Mouse (Mus musculus) kidney, adult 18-20 months (tissue): ENCODE results near the gene Lyz2.
"Not testable (repeated sequence)": the region's sequence is repeated elsewhere in the genome, so short reads cannot be mapped to it uniquely, and the experiment has no call there.

Source experiments
- DNase-seq: peaks from one replicate; pipeline ENCODE4 v3.0.0; 2021

Gene Lyz2

GRCm38 (mm10) chr10:117284578-117285520, 2.7 kb upstream of the Lyz2 start:
- DNase-seq: no peak

- DNase-seq: no peak
Observed at GRCm38 (mm10) chr10:117283871-117284577, 1.9 kb upstream of the Lyz2 start.

GRCm38 (mm10) chr10:117283196-117283595, 1.1 kb upstream of the Lyz2 start:
- not testable (repeated sequence) for DNase-seq

- no peak for DNase-seq
Observed at GRCm38 (mm10) chr10:117282551-117282950, 430 bp upstream of the Lyz2 start.

- no peak for DNase-seq
Observed at GRCm38 (mm10) chr10:117281381-117281920, 670 bp downstream of the Lyz2 start.

- DNase-seq: no peak
Observed at GRCm38 (mm10) chr10:117280000-117280399, 2.1 kb downstream of the Lyz2 start.

- DNase-seq: not testable (repeated sequence)
Observed at GRCm38 (mm10) chr10:117278510-117278909, 3.6 kb downstream of the Lyz2 start.

GRCm38 (mm10) chr10:117277779-117278178, 4.3 kb downstream of the Lyz2 start:
- not testable (repeated sequence) for DNase-seq

GRCm38 (mm10) chr10:117275681-117276369, 6.3 kb downstream of the Lyz2 start:
- DNase-seq: no peak

GRCm38 (mm10) chr10:117274645-117275044, 7.5 kb downstream of the Lyz2 start:
- DNase-seq: not testable (repeated sequence)

GRCm38 (mm10) chr10:117272023-117272422, 10.1 kb downstream of the Lyz2 start:
- DNase-seq: no peak

- no peak for DNase-seq
Observed at GRCm38 (mm10) chr10:117259870-117260269, 22.3 kb downstream of the Lyz2 start.

- no peak for DNase-seq
Observed at GRCm38 (mm10) chr10:117238603-117239002, 43.5 kb downstream of the Lyz2 start, which contains the start of gene 9530003J23Rik. 9530003J23Rik (minus strand) TSS chr10:117238703.

GRCm38 (mm10) chr10:117235866-117236265, 46.3 kb downstream of the Lyz2 start:
- no peak for DNase-seq

- DNase-seq: no peak
Observed at GRCm38 (mm10) chr10:117234825-117235224, 47.3 kb downstream of the Lyz2 start.

- DNase-seq: peak; percentile 75
Observed at GRCm38 (mm10) chr10:117229826-117230225, 52.3 kb downstream of the Lyz2 start.
